Mouse (Mus musculus) heart, embryonic 16.5 days (tissue): ENCODE data around the gene Tsga10ip. TPM values are rescaled to one million over a fixed set of nuclear protein-coding genes. Genes with fewer than 3 reads are reported as not detected.
A peak's percentile ranks its signal among the peaks of the same experiment; 100 is the strongest.

ENCODE experiments used
- ATAC-seq: fragments of 200-750 bp; cut with Nextera tagmentation; replicated peaks from 2 replicates; pipeline ENCODE4 v1.8.0; 2017; ENCODE audit warnings: moderate number of reproducible peaks; ENCODE audit not compliant: insufficient read depth, low FRiP score; ENCODE audit errors: extremely low read depth
- H3K27ac ChIP-seq: fragments of 300-500 bp; sonication (generic); 2 replicates; pipeline ENCODE4 v1.5.1; 2014; ENCODE audit warnings: mild to moderate bottlenecking, low read length, control low read depth, moderate library complexity
- H3K27me3 ChIP-seq: fragments of 300-500 bp; sonication (generic); 2 replicates; pipeline ENCODE4 v1.6.1; 2014; ENCODE audit warnings: low read length, mixed read lengths; ENCODE audit not compliant: control insufficient read depth, insufficient read depth
- H3K36me3 ChIP-seq: fragments of 300-500 bp; sonication (generic); 2 replicates; pipeline ENCODE4 v1.6.1; 2014; ENCODE audit not compliant: control insufficient read depth, insufficient read depth
- H3K4me1 ChIP-seq: fragments of 300-500 bp; sonication (generic); 2 replicates; pipeline ENCODE4 v1.6.1; 2014; ENCODE audit warnings: low read length, mixed read lengths; ENCODE audit not compliant: control insufficient read depth, insufficient read depth
- H3K4me2 ChIP-seq: fragments of 300-500 bp; sonication (generic); 2 replicates; pipeline ENCODE4 v1.6.1; 2014; ENCODE audit warnings: low read depth, mild to moderate bottlenecking, control low read depth, low read length
- H3K4me3 ChIP-seq: fragments of 300-500 bp; sonication (generic); 2 replicates; pipeline ENCODE4 v1.5.1; 2014; ENCODE audit warnings: mild to moderate bottlenecking, control low read depth, low read length
- H3K9ac ChIP-seq: fragments of 300-500 bp; sonication (generic); 2 replicates; pipeline ENCODE4 v1.6.1; 2014; ENCODE audit warnings: low read length, control low read depth
- H3K9me3 ChIP-seq: fragments of 300-500 bp; sonication (generic); replicated peaks from 2 replicates; pipeline ENCODE4 v1.6.1; 2016; ENCODE audit warnings: low read length; ENCODE audit not compliant: control insufficient read depth
- WGBS: fragments of 180-500 bp; shearing (Covaris S2); extraction: QIAGEN DNeasy Blood & Tissue Kit; methylation state at CpG from one replicate; pipeline ENCODE4 v1.1.7; 2014; 5-methylcytosine and 5-hydroxymethylcytosine counted together
- polyA plus RNA-seq: library from polyadenylated mRNA; unstranded; fragments of >200 nt; fragmentation: Nextera tagmentation; extraction: Ambion mirVana; gene quantifications from 2 replicates; pipeline ENCODE4 v1.2.1, GENCODE M21; 2015

Gene Tsga10ip
- polyA plus RNA-seq, 1 experiment from 2014 or later: 2.1 TPM

GRCm38 (mm10) chr19:5388011-5388441 is 14.3 kb downstream of the Tsga10ip start:
- WGBS: under 1% methylated on average over 43 of the region's 43 CpGs
- Histone ChIP-seq H3K4me1 (peaks cover 32% of the 10 kb centered on the region), H3K4me2 (peak overlapping the region; percentile 95), H3K9ac (peak overlapping the region; percentile 95), H3K27ac (peak overlapping the region; percentile 85), H3K4me3 (peak overlapping the region; percentile 99), H3K9me3 (no peaks in the 10 kb centered on the region), H3K36me3 (peaks cover 22% of the 10 kb centered on the region), H3K27me3 (no peaks in the 10 kb centered on the region)
- peak; percentile 38; the same call in 1 of the 2 replicates for ATAC-seq

- no peak for ATAC-seq
- no peak overlapping the region for H3K27ac ChIP-seq
- H3K27me3 ChIP-seq: no peaks in the 10 kb centered on the region
- peaks cover 52% of the 10 kb centered on the region for H3K36me3 ChIP-seq
- H3K4me1 ChIP-seq: peaks cover 20% of the 10 kb centered on the region
- H3K9me3 ChIP-seq: no peaks in the 10 kb centered on the region
- H3K9ac ChIP-seq: no peak overlapping the region
- H3K4me3 ChIP-seq: no peak overlapping the region
- 84% methylated on average over 8 of the region's 8 CpGs for WGBS
- no peak overlapping the region for H3K4me2 ChIP-seq
These were observed 17.6 kb downstream of the Tsga10ip start for GRCm38 (mm10) chr19:5384715-5385114.

- no peak overlapping the region for H3K9ac ChIP-seq
- no peak overlapping the region for H3K27ac ChIP-seq
- 89% methylated on average over 12 of the region's 12 CpGs for WGBS
- H3K4me1 ChIP-seq: peaks cover 15% of the 10 kb centered on the region
- H3K36me3 ChIP-seq: peaks cover 65% of the 10 kb centered on the region
- no peaks in the 10 kb centered on the region for H3K9me3 ChIP-seq
- H3K27me3 ChIP-seq: no peaks in the 10 kb centered on the region
- ATAC-seq: no peak
- no peak overlapping the region for H3K4me2 ChIP-seq
- H3K4me3 ChIP-seq: no peak overlapping the region
These were observed 19.0 kb downstream of the Tsga10ip start for GRCm38 (mm10) chr19:5383326-5383725.

- Histone ChIP-seq H3K4me1 (no peaks in the 10 kb centered on the region), H3K27me3 (no peaks in the 10 kb centered on the region), H3K36me3 (peaks cover 53% of the 10 kb centered on the region), H3K27ac (no peak overlapping the region), H3K9me3 (no peaks in the 10 kb centered on the region), H3K9ac (no peak overlapping the region), H3K4me3 (no peak overlapping the region), H3K4me2 (no peak overlapping the region)
- ATAC-seq: no peak
- 93% methylated on average over 1 of the region's 1 CpGs for WGBS
These were observed 24.9 kb downstream of the Tsga10ip start for GRCm38 (mm10) chr19:5377446-5377845.

- H3K9me3 ChIP-seq: no peaks in the 10 kb centered on the region
- H3K4me3 ChIP-seq: no peak overlapping the region
- no peak overlapping the region for H3K4me2 ChIP-seq
- no peaks in the 10 kb centered on the region for H3K27me3 ChIP-seq
- no peaks in the 10 kb centered on the region for H3K4me1 ChIP-seq
- H3K36me3 ChIP-seq: peaks cover 52% of the 10 kb centered on the region
- no peak overlapping the region; the same call in 1 of the 2 replicates for H3K9ac ChIP-seq
- ATAC-seq: no peak
- no peak overlapping the region for H3K27ac ChIP-seq
- 68% methylated on average over 4 of the region's 4 CpGs for WGBS
These were observed 27.6 kb downstream of the Tsga10ip start for GRCm38 (mm10) chr19:5374748-5375147.

- ATAC-seq: no peak
- Histone ChIP-seq H3K27ac (no peak overlapping the region), H3K9ac (no peak overlapping the region), H3K4me2 (no peak overlapping the region), H3K27me3 (no peaks in the 10 kb centered on the region), H3K4me1 (no peaks in the 10 kb centered on the region), H3K4me3 (no peak overlapping the region), H3K36me3 (peaks cover 51% of the 10 kb centered on the region), H3K9me3 (no peaks in the 10 kb centered on the region)
- WGBS: 70% methylated on average over 4 of the region's 4 CpGs
These were observed 28.1 kb downstream of the Tsga10ip start for GRCm38 (mm10) chr19:5374177-5374576.

GRCm38 (mm10) chr19:5372724-5373123 is 29.6 kb downstream of the Tsga10ip start:
- H3K36me3 ChIP-seq: peaks cover 45% of the 10 kb centered on the region
- peaks cover 6% of the 10 kb centered on the region for H3K4me1 ChIP-seq
- no peak overlapping the region for H3K9ac ChIP-seq
- no peak overlapping the region for H3K27ac ChIP-seq
- no peak overlapping the region for H3K4me3 ChIP-seq
- H3K9me3 ChIP-seq: no peaks in the 10 kb centered on the region
- no peaks in the 10 kb centered on the region for H3K27me3 ChIP-seq
- H3K4me2 ChIP-seq: no peak overlapping the region
- 95% methylated on average over 7 of the region's 7 CpGs for WGBS
- no peak for ATAC-seq

- no peak overlapping the region for H3K9ac ChIP-seq
- H3K4me2 ChIP-seq: no peak overlapping the region
- peaks cover 10% of the 10 kb centered on the region for H3K4me1 ChIP-seq
- no peaks in the 10 kb centered on the region for H3K27me3 ChIP-seq
- no peak for ATAC-seq
- no peak overlapping the region for H3K27ac ChIP-seq
- WGBS: 85% methylated on average over 3 of the region's 3 CpGs
- no peak overlapping the region for H3K4me3 ChIP-seq
- H3K36me3 ChIP-seq: peaks cover 41% of the 10 kb centered on the region
- H3K9me3 ChIP-seq: no peaks in the 10 kb centered on the region
These were observed 31.4 kb downstream of the Tsga10ip start for GRCm38 (mm10) chr19:5370932-5371331.

- Histone ChIP-seq H3K4me2 (peak overlapping the region; percentile 98), H3K4me1 (peaks cover 16% of the 10 kb centered on the region), H3K27ac (peak overlapping the region; percentile 98), H3K27me3 (no peaks in the 10 kb centered on the region), H3K36me3 (peaks cover 44% of the 10 kb centered on the region), H3K4me3 (peak overlapping the region; percentile 99), H3K9ac (peak overlapping the region; percentile 90), H3K9me3 (no peaks in the 10 kb centered on the region)
- 9% methylated on average over 11 of the region's 11 CpGs for WGBS
- no peak for ATAC-seq
These were observed 34.9 kb downstream of the Tsga10ip start for GRCm38 (mm10) chr19:5367455-5367854.
